Mouse (Mus musculus): Measurements from ENCODE around the gene Rbm4.
"Not testable (repeated sequence)": the region's sequence is repeated elsewhere in the genome, so short reads cannot be mapped to it uniquely, and the experiment has no call there.

Gene Rbm4

DNA sequence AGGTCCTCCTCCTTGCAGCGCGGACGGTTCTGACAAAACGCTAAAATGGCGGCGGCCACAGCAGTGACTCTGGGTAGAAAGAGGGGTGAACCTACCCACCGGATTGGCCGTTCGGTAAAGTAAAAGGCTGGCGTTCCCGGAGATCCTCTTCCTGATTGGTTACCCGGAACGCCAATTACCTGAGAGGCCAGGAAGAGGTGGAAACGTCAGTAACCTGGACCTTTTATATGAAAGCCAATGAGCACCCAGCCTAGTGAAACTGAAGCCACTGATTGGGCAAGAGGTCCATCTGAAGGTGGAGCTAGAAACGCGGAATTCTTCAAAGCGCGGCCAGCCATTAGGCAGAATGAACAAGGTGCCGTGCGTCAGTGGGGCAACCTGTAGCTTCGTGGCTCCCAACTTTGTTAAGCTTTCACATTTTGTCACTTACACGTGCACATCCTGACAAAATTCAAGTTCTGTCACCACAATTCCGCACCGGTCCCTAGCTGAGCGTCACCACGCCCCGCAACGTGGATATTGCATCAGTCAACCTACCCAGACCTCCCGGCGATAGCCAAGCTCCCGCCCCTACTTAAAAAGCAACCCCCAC, at the start of gene Rbm4:
Gene Rbm4 (minus strand): TSS at position 71 of the 592 bp plus-strand sequence.
- peak; percentile 99 for DNase-seq (ENCODE audit: extremely low read depth, low read depth)

DNA sequence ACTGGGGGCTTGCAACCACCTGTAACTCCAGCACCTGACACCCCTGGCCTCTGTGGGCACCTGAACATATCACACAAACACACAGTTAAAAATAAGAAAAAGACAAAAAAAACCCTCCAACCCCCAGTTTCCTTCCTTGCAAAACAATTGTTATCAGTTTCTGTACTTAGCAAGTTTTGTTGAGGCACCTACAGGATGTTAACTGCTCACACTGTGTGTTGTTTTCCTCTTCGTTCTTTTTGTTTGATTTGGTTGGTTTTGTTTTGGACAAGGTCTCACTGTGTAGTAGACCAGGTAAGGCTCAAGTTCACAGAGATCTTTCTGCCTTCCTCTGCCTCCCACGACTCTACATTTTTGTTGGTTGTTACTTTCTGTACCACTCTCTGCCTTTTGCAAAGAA, 48.9 kb upstream of the Rbm4 start:
- no peak for DNase-seq (ENCODE audit: extremely low read depth, low read depth)

DNA sequence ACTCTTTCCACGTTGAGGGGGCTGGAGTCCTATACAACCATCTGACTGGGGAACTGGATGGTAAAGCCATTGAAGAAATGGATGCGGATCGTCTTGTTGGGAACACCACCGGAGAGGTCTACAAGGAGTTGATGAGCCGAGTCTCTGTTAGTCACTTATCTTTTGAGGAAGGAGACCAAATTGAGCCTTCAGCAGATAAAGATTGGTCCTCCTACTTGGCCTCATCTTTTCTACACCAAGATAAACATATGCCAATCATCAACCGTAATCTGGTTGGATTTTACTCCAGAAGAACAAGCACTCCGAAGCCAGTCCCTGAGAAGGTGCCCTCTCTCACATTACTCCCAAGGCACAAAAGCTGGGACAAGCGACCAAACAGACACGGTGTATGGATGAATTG, 47.1 kb upstream of the Rbm4 start:
- DNase-seq (ENCODE audit: extremely low read depth, low read depth), result no peak

DNA sequence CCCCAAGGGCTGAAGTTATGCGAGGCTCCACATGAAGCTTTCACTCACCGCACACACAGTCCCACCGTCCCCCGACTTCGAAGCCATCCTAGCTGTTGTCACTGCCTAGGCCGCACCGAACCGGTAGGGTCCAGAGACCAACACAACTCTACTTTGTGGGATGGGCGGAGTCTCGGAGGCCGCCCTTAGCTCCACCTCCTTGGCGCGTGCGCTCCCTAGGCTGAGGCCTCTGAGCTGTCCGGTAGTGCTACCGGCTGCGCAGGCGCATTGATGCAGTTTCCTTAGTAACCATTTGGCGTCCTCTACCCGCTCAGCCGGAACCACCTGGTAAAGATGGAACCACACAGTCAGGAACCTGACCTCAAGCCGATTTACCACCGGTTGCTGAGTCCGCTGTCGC, 45.4 kb upstream of the Rbm4 start, which contains the start of the genes Ccs and Ccdc87:
Gene Ccs (minus strand): TSS at position 184 of the 400 bp plus-strand sequence.
Gene Ccdc87 (plus strand): TSS at position 218 of the 400 bp plus-strand sequence.
- DNase-seq (ENCODE audit: extremely low read depth, low read depth), result peak; percentile 89

DNA sequence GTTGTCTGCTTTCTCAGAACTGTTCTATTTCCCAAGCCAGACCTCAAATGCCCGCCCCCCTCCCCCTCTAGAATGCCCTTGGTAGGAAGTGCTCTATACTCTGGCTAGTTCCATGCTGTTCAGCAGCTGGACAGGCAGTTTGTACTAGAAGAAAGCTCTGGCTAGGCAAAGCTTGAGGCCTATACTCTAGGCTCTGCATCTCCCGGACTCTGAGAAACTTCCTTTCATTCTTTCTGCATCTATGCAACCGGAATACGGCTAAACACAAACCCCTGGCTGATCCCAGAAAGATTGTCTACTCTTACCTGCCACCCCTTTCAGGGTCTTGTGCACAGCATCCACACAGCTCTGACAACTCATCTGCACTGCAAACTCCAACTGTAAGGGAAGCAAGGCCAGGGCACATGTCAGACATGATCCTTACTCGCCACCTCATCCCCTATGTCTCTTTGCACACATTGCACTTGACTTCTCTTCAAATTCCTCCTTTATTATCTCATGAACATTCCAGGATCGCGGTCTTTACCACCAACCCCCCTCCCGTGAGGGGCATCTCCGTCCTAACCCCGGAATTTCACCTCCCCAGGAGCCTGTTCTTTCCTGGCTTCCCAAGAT, 44.9 kb upstream of the Rbm4 start:
- DNase-seq (ENCODE audit: extremely low read depth, low read depth), result no peak

DNA sequence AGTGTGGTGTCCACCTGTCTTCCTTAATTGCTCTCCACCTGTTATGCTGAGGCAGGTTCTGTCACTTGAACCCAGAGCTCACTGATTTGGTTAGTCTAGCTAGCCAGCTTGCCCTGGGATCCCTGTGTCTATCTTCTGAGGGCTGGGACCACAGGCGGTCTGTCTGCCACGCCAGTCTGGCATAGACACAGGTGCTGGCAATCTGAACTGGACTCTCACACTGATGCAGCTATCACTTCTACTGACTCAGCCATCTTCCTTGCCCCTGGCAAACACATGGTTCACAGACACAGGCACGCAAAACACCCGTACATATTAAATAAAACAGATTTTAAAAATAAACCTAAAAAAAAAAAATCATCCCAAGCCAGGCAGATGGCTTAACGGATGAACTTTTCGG, 43.3 kb upstream of the Rbm4 start:
- DNase-seq (ENCODE audit: extremely low read depth, low read depth), result no peak

DNA sequence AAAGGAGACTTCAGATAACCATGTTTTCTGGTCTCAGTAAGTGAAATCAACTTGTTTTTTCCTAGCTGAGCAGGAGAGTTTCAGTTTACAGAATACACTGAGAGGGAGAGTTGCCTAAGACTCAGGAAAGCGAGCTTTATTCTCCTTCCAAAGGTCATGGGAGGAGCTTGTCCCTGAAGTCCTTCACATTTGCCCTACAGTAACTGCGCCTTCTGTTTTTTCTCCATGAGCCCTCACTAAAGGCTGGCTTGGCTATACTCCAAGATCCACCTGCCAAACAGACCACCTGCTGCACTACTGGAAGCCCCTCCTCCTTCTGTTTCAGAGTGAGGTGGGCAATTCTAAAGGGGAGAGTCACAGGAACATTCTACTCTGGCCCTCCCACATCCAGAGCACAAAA, 42.4 kb upstream of the Rbm4 start:
- DNase-seq (ENCODE audit: extremely low read depth, low read depth), result no peak

DNA sequence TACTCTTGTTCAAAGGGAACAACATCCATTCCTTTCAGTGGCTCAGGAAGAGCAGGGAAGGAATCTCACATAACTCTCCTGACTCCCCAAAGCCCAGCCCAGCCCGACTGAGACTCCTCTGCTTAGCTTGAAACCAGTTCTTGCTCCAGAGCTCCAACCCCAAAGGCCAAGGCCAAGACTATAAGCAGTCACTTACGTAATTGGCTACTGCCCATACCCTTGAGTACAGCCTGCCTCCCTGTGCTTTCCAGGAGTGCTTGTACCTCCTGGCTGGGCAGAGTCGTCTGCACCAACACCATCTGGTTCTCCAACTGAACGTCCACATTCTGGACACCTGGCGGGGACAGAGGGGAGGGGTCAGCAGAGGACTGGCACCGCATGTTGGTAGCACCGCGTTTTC, 40.3 kb upstream of the Rbm4 start:
- DNase-seq (ENCODE audit: extremely low read depth, low read depth), result no peak

DNA sequence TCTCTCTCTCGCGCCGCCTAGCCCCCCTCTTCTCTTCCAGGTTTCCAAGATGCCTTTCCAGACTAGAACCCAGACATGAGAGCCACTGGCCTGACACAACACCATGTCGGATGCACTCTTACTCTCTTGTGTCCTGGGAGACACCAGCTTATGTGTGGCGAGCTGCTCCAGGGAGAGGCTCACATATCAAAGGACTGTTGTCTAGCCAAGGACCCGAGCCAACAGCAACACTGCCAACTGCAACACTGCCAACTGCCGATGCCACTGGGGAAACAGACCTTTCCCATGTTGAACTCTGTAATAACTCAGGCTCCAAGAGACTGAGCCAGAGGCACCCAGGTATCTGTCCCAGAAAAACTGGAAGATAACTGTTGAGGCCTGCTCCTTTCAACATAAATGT, 35.5 kb upstream of the Rbm4 start:
- DNase-seq (ENCODE audit: extremely low read depth, low read depth), result no peak

DNA sequence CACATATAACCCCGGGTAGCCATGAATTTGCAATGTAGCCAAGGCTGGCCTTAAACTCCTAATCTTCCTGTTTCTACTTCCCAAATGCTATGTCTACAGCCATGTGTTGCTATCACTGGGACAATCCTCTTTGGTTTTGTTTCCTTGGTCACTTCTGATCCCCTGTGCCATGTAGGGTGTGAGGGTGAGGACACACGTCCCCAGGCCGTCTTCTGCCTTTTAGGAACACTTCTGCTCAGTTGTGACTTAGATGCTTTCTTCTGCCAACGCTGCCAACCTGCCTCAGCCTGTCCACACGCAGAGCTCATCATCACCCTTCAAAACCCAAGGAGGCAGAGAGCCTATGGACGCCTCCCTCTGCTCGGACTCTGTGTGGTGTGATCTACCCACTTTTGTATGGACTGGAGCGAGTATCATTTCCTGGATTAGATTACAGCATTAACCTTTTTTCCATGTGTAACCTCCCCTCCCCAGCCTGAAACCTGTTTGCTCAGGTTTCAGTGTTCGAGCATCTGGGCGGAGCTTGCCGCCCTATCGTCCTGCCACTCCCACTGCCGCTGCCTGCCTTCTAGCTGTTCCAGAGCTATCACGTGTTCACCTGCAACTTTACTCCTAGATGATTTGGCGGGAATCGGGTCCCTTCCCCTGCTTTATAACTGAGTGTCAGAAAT, 34.9 kb upstream of the Rbm4 start:
- DNase-seq (ENCODE audit: extremely low read depth, low read depth), result no peak

DNA sequence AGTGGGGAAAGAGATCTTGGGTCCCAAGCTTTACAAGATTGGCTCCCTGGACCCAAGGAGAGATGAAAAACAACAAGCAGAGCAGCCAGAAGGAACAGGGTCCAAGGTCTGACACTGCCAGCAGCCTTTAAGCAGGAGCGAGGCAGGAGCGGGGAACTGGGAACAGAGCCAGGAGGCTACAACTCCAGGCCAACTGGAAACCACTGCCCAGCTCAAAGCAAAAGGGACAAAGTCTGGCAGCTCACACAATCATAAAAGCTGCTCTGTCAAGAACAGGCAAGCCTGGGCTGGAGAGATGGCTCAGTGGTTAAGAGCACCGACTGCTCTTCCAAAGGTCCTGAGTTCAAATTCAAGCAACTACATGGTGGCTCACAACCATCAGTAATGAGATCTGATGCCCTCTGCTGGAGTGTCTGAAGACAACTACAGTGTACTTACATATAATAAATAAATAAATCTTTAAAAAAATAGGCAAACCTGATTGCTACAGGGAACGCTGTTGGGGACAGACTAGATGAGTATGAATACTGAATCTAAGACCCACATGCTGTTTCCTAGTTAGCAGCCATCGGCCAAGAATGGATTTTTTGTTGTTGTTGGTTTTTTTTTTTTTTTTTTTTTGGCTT, 27.1 kb upstream of the Rbm4 start:
- DNase-seq (ENCODE audit: extremely low read depth, low read depth), result no peak

DNA sequence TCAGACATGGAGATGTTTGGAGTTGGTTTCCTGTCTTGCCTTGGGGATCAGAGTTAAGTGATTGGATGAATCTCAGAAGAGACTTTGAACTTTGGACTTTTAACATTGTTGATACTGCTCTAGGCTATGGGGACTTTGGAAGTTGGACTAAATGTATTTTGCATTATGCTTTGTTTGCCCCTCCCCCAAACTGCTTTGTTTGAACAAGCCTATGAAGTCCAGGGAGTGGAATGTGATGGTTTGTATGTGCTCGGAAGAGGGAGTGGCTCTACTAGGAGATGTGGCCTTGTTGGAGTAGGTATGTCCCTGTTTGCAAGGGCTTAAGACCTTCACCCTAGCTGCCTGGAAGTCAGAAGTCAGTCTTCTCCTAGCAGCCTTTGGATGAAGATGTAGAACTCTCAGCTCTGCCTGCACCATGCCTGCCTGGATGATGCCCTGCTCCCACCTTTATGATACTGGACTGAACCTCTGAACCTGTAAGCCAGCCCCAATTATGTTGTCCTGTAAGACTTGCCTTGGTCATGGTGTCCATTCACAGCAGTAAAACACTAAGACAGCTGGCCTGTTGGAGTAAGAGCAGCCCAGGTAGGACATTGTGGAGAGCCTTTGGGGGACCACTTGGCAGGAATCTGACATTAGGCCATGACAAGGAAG, 23.6 kb upstream of the Rbm4 start:
- DNase-seq (ENCODE audit: extremely low read depth, low read depth), result no peak

DNA sequence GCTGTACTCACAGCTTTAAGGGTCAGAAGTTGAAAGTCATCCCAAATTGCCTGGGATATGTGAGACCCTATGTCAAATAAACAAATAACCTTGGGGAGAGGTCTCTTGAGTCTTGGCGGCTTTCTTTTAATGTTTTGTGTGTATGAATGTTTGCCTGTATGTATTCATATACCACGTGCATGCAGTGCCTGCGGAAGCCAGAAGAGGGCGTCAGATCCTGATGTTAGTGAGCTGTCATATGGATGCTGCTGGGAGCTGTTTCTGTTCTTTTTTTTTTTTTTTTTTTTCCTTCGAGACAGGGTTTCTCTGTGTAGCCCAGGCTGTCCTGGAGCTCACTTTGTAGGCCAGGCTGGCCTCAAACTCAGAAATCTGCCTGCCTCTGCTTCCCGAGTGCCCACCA, 19.3 kb upstream of the Rbm4 start:
- DNase-seq (ENCODE audit: extremely low read depth, low read depth), result peak; percentile 56

DNA sequence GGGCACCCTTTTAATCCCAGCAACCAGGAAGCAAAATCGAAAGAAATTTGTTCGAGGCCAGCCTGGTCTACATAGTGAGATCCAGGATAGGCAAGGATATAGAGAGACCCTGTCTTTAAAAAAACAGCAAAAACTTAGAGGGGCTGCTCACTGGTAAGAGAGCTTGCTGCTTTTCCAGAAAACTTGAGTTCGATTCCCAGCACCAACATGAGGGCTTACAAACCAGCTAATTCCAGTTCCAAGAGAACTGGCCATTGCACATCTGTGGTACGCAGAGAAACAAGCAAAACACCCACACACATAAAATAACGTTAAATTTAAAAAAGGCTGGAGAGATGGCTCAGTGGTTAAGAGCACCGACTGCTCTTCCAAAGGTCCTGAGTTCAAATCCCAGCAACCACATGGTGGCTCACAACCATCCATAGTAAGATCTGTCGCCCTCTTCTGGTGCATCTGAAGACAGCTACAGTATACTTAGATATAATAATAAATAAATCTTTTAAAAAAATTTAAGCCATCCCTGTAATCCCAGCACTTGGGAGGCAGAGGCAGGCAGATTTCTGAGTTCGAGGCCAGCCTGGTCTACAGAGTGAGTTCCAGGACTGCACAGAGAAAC, 18.7 kb upstream of the Rbm4 start:
- not testable (repeated sequence) for DNase-seq (ENCODE audit: extremely low read depth, low read depth)

DNA sequence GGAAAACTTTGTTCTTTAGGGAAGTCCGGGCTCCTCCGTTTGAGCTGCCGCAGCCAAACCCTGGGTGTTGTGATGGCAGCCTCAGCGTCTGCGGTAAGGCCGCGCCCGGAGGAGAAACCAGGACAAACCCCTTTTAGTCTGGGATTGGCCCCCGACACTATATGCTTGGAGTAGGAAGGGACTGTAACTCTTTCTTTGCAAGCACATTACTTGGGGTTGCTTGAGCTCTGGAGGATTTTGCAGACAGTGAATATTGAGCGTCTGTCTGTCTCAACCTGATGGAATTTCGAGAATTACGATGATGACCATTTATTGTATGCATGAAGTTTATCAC, 18.2 kb upstream of the Rbm4 start:
- no peak for DNase-seq (ENCODE audit: extremely low read depth, low read depth)

DNA sequence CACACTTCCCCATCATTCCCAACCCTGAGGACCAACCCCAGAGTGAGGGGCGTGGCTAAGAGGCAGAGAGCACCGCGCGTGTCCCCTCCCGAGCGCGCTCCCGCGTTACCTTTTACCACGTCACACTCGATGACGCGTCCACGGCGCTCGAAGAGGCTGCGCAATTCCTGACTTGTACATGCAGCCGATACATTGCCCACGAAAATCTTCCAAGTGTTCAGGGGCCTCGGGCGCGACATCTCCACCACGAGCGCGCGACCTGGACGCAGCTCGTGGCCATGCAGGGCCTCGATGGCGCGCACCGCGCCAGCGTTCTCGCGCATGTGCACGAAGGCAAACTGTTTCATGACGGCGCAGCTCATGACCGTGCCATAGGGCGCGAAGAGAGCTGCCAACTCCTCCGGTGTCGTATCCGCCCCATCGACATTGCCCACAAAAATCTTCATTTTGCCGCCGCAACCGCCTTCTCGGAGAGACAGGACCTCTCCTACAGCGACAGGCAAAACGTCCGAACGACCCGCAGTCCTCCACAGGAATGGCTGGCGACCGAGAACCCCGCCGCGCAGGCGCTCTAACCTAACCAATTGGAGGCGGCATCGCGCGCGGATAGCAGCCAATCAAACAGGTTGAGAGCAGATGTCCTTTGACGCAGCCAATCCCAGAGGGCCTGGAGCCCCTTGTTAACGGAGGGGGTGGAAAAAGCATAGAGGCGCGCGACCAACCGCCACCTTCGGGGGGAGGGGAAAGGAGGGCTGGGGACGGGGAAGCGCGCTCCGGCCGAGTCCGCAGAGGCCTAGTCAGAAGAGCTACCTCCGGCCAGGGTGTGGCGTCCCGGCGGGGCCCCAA, 17.6 kb upstream of the Rbm4 start, which contains the start of the genes Gm21992 and Rbm14:
Gene Gm21992 (minus strand): TSS at position 550 of the 846 bp plus-strand sequence.
Gene Rbm14 (minus strand): TSS at position 572 of the 846 bp plus-strand sequence.
- peak; percentile 97 for DNase-seq (ENCODE audit: extremely low read depth, low read depth)

DNA sequence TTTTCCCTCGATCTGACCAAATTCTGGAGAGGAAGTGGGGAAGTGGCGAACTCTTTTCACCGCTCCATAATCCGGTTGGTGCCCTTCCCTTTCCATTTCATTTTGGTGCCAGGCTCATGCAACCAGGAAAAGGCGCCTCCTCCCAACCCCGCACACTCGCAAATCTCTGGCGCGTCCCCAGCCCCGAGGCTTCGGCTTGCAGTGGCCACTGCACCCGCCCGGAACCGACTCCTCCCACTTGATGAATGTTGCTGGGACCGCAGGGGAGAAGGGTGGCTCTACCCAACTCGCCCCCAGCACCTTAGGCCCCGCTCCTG, 17.0 kb upstream of the Rbm4 start:
- no peak for DNase-seq (ENCODE audit: extremely low read depth, low read depth)

DNA sequence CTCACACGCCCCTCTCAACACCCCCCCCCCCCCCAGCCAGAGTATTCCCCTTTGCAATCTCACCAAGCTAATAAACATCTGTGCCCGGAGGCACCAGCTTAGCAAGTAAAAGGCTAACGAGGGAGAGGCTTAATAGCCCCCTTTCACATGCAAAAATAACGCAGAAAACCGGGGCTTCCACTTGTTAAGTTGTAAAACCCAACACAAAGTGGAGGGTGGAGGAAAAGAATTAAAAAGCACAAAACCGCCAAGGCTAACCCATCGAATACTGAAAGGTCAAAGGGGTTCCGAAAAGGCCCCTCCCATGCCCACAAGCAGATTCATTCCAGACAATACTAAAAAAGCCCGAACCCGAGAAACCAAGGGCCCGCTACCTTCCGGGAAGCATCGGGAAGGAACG, 16.6 kb upstream of the Rbm4 start:
- DNase-seq (ENCODE audit: extremely low read depth, low read depth), result no peak

DNA sequence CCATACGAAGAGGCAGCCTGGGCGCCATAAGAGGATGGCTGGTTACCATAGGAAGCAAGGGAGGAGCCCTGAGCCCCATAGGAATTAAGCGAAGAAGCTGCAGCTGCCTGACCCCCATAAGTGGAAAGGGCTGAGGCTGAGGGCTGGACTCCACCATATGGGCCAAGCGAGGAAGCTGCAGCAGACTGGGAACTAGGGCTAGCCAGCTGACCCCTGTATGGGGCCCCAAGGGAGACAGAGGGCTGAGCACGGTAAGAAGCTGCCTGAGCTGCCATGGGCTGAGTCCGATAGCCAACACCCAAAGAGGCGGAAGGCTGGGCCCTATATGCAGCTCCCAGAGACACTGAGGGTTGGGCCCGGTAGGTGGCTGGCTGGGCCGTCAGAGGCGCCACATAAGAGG, 9.6 kb upstream of the Rbm4 start:
- DNase-seq (ENCODE audit: extremely low read depth, low read depth), result no peak

DNA sequence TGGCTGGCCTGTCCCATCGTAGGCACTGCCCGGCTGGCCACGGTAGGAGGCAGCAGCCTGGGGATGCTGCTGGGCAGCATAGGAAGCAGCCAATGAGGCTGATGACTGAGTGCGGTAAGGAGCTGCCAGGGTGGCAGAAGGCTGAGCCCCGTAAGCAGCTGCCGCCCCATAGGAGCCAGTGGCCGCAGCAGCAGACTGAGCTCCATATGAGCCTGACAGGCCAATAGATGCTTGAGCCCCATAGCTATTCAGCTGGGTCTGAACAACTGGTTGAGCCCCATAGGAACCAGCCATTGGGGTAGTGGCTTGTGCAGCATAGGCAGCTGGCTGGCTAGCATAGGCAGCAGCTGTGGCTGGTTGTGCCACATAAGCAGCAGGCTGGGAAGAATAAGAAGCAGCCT, 9.0 kb upstream of the Rbm4 start:
- no peak for DNase-seq (ENCODE audit: extremely low read depth, low read depth)

DNA sequence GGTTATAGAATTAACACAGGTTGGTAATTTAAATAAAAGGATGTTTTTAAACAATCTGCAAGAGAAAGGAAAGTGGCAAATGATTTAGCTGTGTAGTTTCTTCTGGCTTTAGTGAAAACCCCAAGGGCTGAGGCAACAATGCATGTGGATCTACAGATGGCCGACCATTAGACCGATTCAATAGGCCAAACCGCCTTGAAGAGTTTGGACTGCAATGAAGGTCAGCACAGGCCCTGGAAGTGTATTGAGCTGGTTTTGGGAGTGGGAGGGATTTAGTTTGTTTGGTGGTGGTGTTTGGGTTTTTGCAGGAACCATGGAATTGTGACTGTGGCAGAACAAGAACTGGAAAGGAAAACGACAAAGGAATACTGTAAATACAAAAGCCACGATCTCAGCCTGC, 5.4 kb upstream of the Rbm4 start:
- DNase-seq (ENCODE audit: extremely low read depth, low read depth), result no peak

Measured in MEL-GATA-1-ER (cell line).